Mouse (Mus musculus) midbrain, postnatal 0 days (tissue): ENCODE data around the gene Adgrg1. TPM values are rescaled to one million over a fixed set of nuclear protein-coding genes. Genes with fewer than 3 reads are reported as not detected.
A peak's percentile ranks its signal among the peaks of the same experiment; 100 is the strongest.

Source experiments
- ATAC-seq: fragments of 200-750 bp; cut with Nextera tagmentation; 2 replicates; pipeline ENCODE4 v1.8.0; 2017; ENCODE audit warnings: moderate number of reproducible peaks, mild to moderate bottlenecking, moderate TSS enrichment, moderate library complexity; ENCODE audit not compliant: low FRiP score
- DNase-seq: peaks from one replicate; pipeline ENCODE4 v3.0.0-alpha.2; 2015; ENCODE audit warnings: low spot score
- H3K27ac ChIP-seq: fragments of 300-500 bp; sonication (generic); 2 replicates; pipeline ENCODE4 v1.5.1; 2014; ENCODE audit warnings: low read depth, mild to moderate bottlenecking, low read length, mixed read lengths
- H3K27me3 ChIP-seq: fragments of 300-500 bp; sonication (generic); 2 replicates; pipeline ENCODE4 v1.6.1; 2014; ENCODE audit warnings: low read length, control low read depth, mixed read lengths; ENCODE audit not compliant: insufficient read depth
- H3K36me3 ChIP-seq: fragments of 300-500 bp; sonication (generic); 2 replicates; pipeline ENCODE4 v1.6.1; 2014; ENCODE audit warnings: low read length, control low read depth, mixed read lengths; ENCODE audit not compliant: insufficient read depth
- H3K4me1 ChIP-seq: fragments of 300-500 bp; sonication (generic); 2 replicates; pipeline ENCODE4 v1.6.1; 2014; ENCODE audit warnings: mild to moderate bottlenecking, control low read depth, antibody characterized with exemption, low read length, mixed read lengths; ENCODE audit not compliant: insufficient read depth
- H3K4me2 ChIP-seq: fragments of 300-500 bp; sonication (generic); 2 replicates; pipeline ENCODE4 v1.6.1; 2014; ENCODE audit warnings: low read depth, mild to moderate bottlenecking, low read length, mixed read lengths; ENCODE audit not compliant: poor library complexity, severe bottlenecking
- H3K4me3 ChIP-seq: fragments of 300-500 bp; sonication (generic); 2 replicates; pipeline ENCODE4 v1.5.1; 2014; ENCODE audit warnings: low read depth, mild to moderate bottlenecking, low read length, moderate library complexity
- H3K9ac ChIP-seq: fragments of 300-500 bp; sonication (generic); replicated peaks from 2 replicates; pipeline ENCODE4 v1.6.1; 2014; ENCODE audit warnings: mild to moderate bottlenecking, low read length, moderate library complexity, mixed read lengths; ENCODE audit not compliant: poor library complexity, severe bottlenecking
- H3K9me3 ChIP-seq: fragments of 300-500 bp; sonication (generic); 2 replicates; pipeline ENCODE4 v1.6.1; 2016; ENCODE audit warnings: low read length, control low read depth
- CTCF ChIP-seq: IDR thresholded peaks from 2 replicates; pipeline ENCODE4 v1.5.1; 2016; ENCODE audit warnings: antibody characterized with exemption, mild to moderate bottlenecking
- WGBS: fragments of 180-500 bp; shearing (Covaris S2); extraction: QIAGEN DNeasy Blood & Tissue Kit; methylation state at CpG from one replicate; pipeline ENCODE4 v1.1.7; 2014; 5-methylcytosine and 5-hydroxymethylcytosine counted together
- polyA plus RNA-seq: library from polyadenylated mRNA; unstranded; fragments of >200 nt; fragmentation: Nextera tagmentation; extraction: Ambion mirVana; gene quantifications from 2 replicates; pipeline ENCODE4 v1.2.1, GENCODE M21; 2015
- total RNA-seq: library from RNA; depleted of rRNA; stranded (reverse); fragments of >200 nt; gene quantifications from 2 replicates; pipeline ENCODE4 v1.2.3, GENCODE M21; 2014

The Adgrg1 gene
- total and polyA plus RNA-seq, 2 experiments from 2014 or later: 114 to 247 TPM

- WGBS: 77% methylated on average over 4 of the region's 4 CpGs
- no peak for TF ChIP-seq CTCF
- Histone ChIP-seq H3K36me3 (no peaks in the 10 kb centered on the region), H3K4me2 (no peak overlapping the region), H3K4me3 (no peak overlapping the region), H3K27ac (no peak overlapping the region), H3K4me1 (no peaks in the 10 kb centered on the region), H3K27me3 (no peaks in the 10 kb centered on the region), H3K9ac (no peak overlapping the region), H3K9me3 (no peaks in the 10 kb centered on the region)
- ATAC-seq (no peak), DNase-seq (no peak)
Observed at GRCm38 (mm10) chr8:94948421-94948820, 26.1 kb upstream of the Adgrg1 start.

DNA sequence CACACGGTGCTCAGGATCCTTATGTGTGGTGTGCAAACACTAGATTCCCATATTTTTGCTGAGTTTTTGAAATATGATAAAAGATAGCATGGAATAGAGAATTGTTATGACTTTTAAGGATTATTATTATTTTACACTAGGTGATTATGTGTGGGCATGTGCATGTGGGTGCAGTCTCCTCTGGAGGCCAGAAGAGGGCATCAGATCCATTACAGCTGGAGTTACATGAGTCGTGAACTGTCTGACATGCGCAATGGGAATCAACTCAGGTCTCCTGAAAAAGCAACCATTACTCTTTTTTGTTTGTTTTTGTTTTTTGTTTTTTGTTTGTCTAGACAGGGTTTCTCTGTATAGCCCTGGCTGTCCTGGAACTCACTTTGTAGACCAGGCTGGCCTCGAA is 25.5 kb upstream of the Adgrg1 start:
- Histone ChIP-seq H3K36me3 (no peaks in the 10 kb centered on the region), H3K9me3 (no peaks in the 10 kb centered on the region), H3K4me1 (no peaks in the 10 kb centered on the region), H3K4me2 (no peak overlapping the region), H3K27ac (no peak overlapping the region), H3K4me3 (no peak overlapping the region), H3K9ac (no peak overlapping the region), H3K27me3 (no peaks in the 10 kb centered on the region)
- 75% methylated on average over 4 of the region's 4 CpGs for WGBS
- ATAC-seq (no peak), DNase-seq (no peak)
- peak; percentile 44; the same call in 1 of the 2 replicates for TF ChIP-seq CTCF

DNA sequence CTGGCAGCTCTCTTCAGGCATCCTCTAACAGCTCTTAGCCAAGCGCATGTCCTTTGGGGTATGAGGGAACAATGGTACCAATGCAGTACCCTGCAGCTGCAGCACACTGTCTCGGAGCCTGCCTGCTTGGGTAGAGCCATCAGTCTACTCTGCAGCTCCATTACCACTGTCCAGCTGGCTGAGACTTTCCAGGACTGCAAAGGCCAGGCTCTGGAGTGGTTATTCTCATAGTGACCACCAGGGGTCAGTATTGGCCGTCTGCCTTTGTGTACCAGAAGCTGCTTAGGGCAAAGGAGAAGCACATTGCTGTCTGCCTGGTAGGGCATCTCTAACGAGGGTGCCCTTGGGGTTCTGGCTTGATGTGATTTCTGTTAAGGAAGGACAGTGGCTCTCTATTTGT is 24.5 kb upstream of the Adgrg1 start:
- DNase-seq: peak; percentile 87
- Histone ChIP-seq H3K27me3 (no peaks in the 10 kb centered on the region), H3K36me3 (no peaks in the 10 kb centered on the region), H3K27ac (no peak overlapping the region), H3K9me3 (no peaks in the 10 kb centered on the region), H3K9ac (no peak overlapping the region), H3K4me2 (no peak overlapping the region), H3K4me3 (no peak overlapping the region), H3K4me1 (no peaks in the 10 kb centered on the region)
- peak; percentile 69; the same call in 1 of the 2 replicates for ATAC-seq
- peak; percentile 99 for TF ChIP-seq CTCF
- 20% methylated on average over 4 of the region's 4 CpGs for WGBS

DNA sequence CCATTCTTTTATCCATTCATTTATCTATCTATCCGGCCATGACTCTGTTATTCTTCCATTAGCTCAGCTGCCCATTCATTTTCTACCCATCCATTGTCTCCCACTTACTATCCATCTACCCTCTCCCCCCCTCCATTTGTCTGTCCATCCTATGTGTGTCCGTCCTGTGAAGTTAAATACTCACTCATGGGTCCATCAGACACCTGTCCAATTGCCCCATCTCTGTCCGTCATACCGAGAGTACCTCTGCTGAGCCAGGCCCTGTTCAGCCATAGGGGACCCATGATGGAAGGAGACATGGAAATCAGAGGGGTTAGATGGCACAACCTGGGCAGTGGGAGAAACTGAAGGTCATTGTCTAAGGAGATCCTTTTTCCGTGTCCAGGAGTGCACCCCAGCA is 24.1 kb upstream of the Adgrg1 start:
- Histone ChIP-seq H3K27ac (no peak overlapping the region), H3K36me3 (no peaks in the 10 kb centered on the region), H3K4me1 (no peaks in the 10 kb centered on the region), H3K9ac (0 out of 2 replicates have a peak overlapping the region, but pooled peaks have one; percentile 24), H3K4me2 (no peak overlapping the region), H3K27me3 (no peaks in the 10 kb centered on the region), H3K4me3 (no peak overlapping the region), H3K9me3 (no peaks in the 10 kb centered on the region)
- 75% methylated on average over 5 of the region's 5 CpGs for WGBS
- no peak for TF ChIP-seq CTCF
- DNase-seq (no peak), ATAC-seq (0 out of 2 replicates have a peak, but pooled peaks have one; percentile 36)

- Histone ChIP-seq H3K9me3 (no peaks in the 10 kb centered on the region), H3K36me3 (no peaks in the 10 kb centered on the region), H3K9ac (no peak overlapping the region), H3K27me3 (no peaks in the 10 kb centered on the region), H3K4me3 (no peak overlapping the region), H3K4me2 (no peak overlapping the region), H3K27ac (no peak overlapping the region), H3K4me1 (no peaks in the 10 kb centered on the region)
- DNase-seq (no peak), ATAC-seq (no peak)
- WGBS: 78% methylated on average over 5 of the region's 5 CpGs
- TF ChIP-seq CTCF: no peak
Observed at GRCm38 (mm10) chr8:94952086-94952485, 22.5 kb upstream of the Adgrg1 start.

DNA sequence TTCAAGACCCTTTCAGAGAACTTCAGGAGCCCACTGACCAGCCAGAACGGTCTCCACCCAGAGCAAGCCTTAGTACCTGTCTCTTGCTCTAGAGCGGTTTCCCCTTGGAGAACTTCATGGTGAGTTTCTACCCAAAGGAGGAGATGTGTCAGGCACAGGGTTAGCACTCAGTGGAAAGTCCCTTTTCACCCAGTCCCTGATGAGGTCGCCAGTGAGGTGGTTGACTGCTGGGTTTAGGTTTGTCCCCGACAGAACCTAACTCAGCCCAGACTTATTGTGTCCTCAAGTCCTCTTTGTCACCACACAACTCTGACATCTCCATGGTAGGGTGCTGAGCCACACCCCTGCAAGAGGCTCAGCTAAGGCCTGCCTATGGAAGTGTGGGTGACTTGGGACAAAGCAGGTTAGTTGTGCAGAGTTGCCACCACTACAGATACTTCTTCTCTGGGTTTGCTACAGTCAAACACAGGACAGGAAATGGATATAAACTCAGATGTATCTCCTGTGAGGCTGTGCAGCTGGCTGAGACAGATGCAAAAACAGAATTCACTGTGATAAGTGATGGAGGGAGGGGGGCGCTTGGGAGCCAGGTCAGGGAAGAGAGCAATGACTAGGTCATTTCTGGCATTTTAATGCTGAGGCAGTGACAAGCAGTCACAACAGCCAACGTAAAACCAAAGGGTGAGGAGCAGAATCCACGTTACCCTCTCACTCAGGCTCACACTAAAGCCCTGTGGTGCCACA is 20.8 kb upstream of the Adgrg1 start:
- no peak overlapping the region for H3K27ac ChIP-seq
- no peaks in the 10 kb centered on the region for H3K27me3 ChIP-seq
- 73% methylated on average over 7 of the region's 7 CpGs for WGBS
- no peak for ATAC-seq
- no peak overlapping the region for H3K9ac ChIP-seq
- no peak for TF ChIP-seq CTCF
- no peak overlapping the region for H3K4me3 ChIP-seq
- H3K4me2 ChIP-seq: no peak overlapping the region
- no peaks in the 10 kb centered on the region for H3K9me3 ChIP-seq
- H3K4me1 ChIP-seq: no peaks in the 10 kb centered on the region
- no peak for DNase-seq
- no peaks in the 10 kb centered on the region for H3K36me3 ChIP-seq
